8 mouse cellular contexts compared by ENCODE assay signal in genomic region chr3:115713417-115714048, GRCm38 (mm10). TPM values are rescaled to one million over a fixed set of nuclear protein-coding genes. Genes with fewer than 3 reads are reported as not detected.
A peak's percentile ranks its signal among the peaks of the same experiment; 100 is the strongest.
DNase-seq lines count a peak whose midpoint lies in the region; ATAC-seq lines count a peak whose summit lies in the region.

No protein-coding gene starts in this region.

- H3K27me3 ChIP-seq in embryonic facial prominence, embryonic 13.5 days = no peaks in the 10 kb centered on the region
- H3K27me3 ChIP-seq in hindbrain, embryonic 14.5 days (ENCODE audit: control insufficient read depth, insufficient read depth, low read length) = peaks cover 15% of the 10 kb centered on the region; the same call in 1 of the 2 replicates

- peak overlapping the region; percentile 57 for H3K27ac ChIP-seq in embryonic facial prominence, embryonic 13.5 days
- H3K27ac ChIP-seq in hindbrain, embryonic 14.5 days = peak overlapping the region; percentile 59

- WGBS in embryonic facial prominence, embryonic 13.5 days = 19% methylated on average over 22 of the region's 22 CpGs
- 12% methylated on average over 22 of the region's 22 CpGs for whole genome bisulfite sequencing in hindbrain, embryonic 14.5 days

- peak; percentile 33 for DNase-seq in embryo, embryonic 10.5 days (ENCODE audit: low spot score)
- no peak for DNase-seq in embryo, embryonic 9.5 days (ENCODE audit: extremely low spot score)
- no peak for DNase-seq in hindbrain, embryonic 14.5 days (ENCODE audit: low spot score)
- peak; percentile 38 for DNase-seq in lung, postnatal 14 days
- no peak for DNase-seq in thymus, postnatal 14 days
- DNase-seq in adrenal gland, postnatal 25 days = no peak

- peak overlapping the region; percentile 86 for H3K4me2 ChIP-seq in embryonic facial prominence, embryonic 13.5 days
- H3K4me2 ChIP-seq in hindbrain, embryonic 14.5 days (replicated peaks) = peak overlapping the region; percentile 86

- H3K9ac ChIP-seq in embryonic facial prominence, embryonic 13.5 days = peak overlapping the region; percentile 82
- peak overlapping the region; percentile 46 for H3K9ac ChIP-seq in hindbrain, embryonic 14.5 days

- no peaks in the 10 kb centered on the region for H3K9me3 ChIP-seq in embryonic facial prominence, embryonic 13.5 days
- no peaks in the 10 kb centered on the region for H3K9me3 ChIP-seq in hindbrain, embryonic 14.5 days (ENCODE audit: control insufficient read depth, low read length)

- no peak for ATAC-seq in embryonic facial prominence, embryonic 13.5 days (ENCODE audit: insufficient number of reproducible peaks, insufficient read depth, low FRiP score, low TSS enrichment, low read depth)
- ATAC-seq in hindbrain, embryonic 14.5 days (ENCODE audit: low FRiP score) = no peak
- no peak for ATAC-seq in monocyte, adult 5-6 weeks (replicated peaks; ENCODE audit: insufficient number of reproducible peaks, low FRiP score, low TSS enrichment, poor library complexity, severe bottlenecking)

- peaks cover 15% of the 10 kb centered on the region for H3K36me3 ChIP-seq in embryonic facial prominence, embryonic 13.5 days
- no peaks in the 10 kb centered on the region for H3K36me3 ChIP-seq in hindbrain, embryonic 14.5 days (replicated peaks; ENCODE audit: control insufficient read depth, insufficient read depth)

- H3K4me3 ChIP-seq in embryonic facial prominence, embryonic 13.5 days = peak overlapping the region; percentile 63
- peak overlapping the region; percentile 42 for H3K4me3 ChIP-seq in hindbrain, embryonic 14.5 days (replicated peaks; ENCODE audit: low read length)

- H3K4me1 ChIP-seq in embryonic facial prominence, embryonic 13.5 days = peaks cover 22% of the 10 kb centered on the region
- 0 out of 2 replicates have a peak, but pooled peaks cover 8% of the 10 kb centered on the region for H3K4me1 ChIP-seq in hindbrain, embryonic 14.5 days (replicated peaks; ENCODE audit: control insufficient read depth, insufficient read depth, low read length)

RNA-seq across cellular contexts. Expression of gene S1pr1, which starts 1.3 kb away (rescaled TPM):
- 21.2 and 23.5 TPM in 2 replicates for polyA plus RNA-seq in embryonic facial prominence, embryonic 13.5 days (2015; fragmentation: Nextera tagmentation; extraction: Ambion mirVana)
- polyA plus RNA-seq in hindbrain, embryonic 14.5 days (2014; fragmentation: Nextera tagmentation; extraction: Ambion mirVana) = 25.0 and 30.7 TPM in 2 replicates
- 37.8 to 51.4 TPM (median 40.3 TPM) in 3 replicates for total RNA-seq in monocyte, adult 5-6 weeks (2017)
- total RNA-seq in adrenal gland, postnatal 25 days (2021) = 15.0 and 16.0 TPM in 2 replicates

Comparison
In these comparisons a context has a peak if more than half of its experiments do, and no peak if none do; other contexts are left out.
1. DNase-seq: peak in embryo, embryonic 10.5 days (single experiment) and lung, postnatal 14 days (single experiment); none in embryo, embryonic 9.5 days (single experiment), hindbrain, embryonic 14.5 days (single experiment), thymus, postnatal 14 days (single experiment) and adrenal gland, postnatal 25 days (single experiment).